Mouse (Mus musculus) stomach, postnatal 0 days (tissue): ENCODE results near the gene Zfand6.

Experiments
- CTCF ChIP-seq: IDR thresholded peaks from 2 replicates; pipeline ENCODE4 v1.5.1; 2016; ENCODE audit warnings: antibody characterized with exemption, low read depth, mild to moderate bottlenecking, moderate library complexity
- EP300 ChIP-seq: optimal IDR thresholded peaks from 2 replicates; pipeline ENCODE3; 2016; ENCODE audit warnings: antibody characterized with exemption

GRCm38 (mm10) chr7:84631878-84632277 is 57.9 kb downstream of the Zfand6 start:
- TF ChIP-seq CTCF, result no peak
- TF ChIP-seq EP300, result no peak
